Mouse (Mus musculus) heart, adult 2 months (tissue): Measurements from ENCODE around the gene Zfp629. TPM values are rescaled to one million over a fixed set of nuclear protein-coding genes. Genes with fewer than 3 reads are reported as not detected.

Source experiments
- DNase-seq, 2 experiments: peaks; one replicate each; pipeline ENCODE4 v3.0.0; 2021
- H3K27ac ChIP-seq: fragments of 200-600 bp; 2 replicates; pipeline ENCODE4 v1.8.1; 2022
- H3K27me3 ChIP-seq: fragments of 200-500 bp; 2 replicates; pipeline ENCODE4 v1.6.1; 2012; ENCODE audit warnings: mild to moderate bottlenecking, low read length, inconsistent platforms, mixed read lengths; ENCODE audit not compliant: control insufficient read depth, insufficient read depth
- H3K36me3 ChIP-seq: fragments of 200-500 bp; 2 replicates; pipeline ENCODE4 v1.6.1; 2012; ENCODE audit warnings: low read length, inconsistent platforms; ENCODE audit not compliant: control insufficient read depth, insufficient read depth
- H3K4me1 ChIP-seq: fragments of 200-500 bp; 2 replicates; pipeline ENCODE4 v1.6.1; 2011; ENCODE audit warnings: low read length; ENCODE audit not compliant: control insufficient read depth, insufficient read depth
- H3K4me3 ChIP-seq: fragments of 200-600 bp; 2 replicates; pipeline ENCODE4 v1.8.1; 2022
- H3K79me2 ChIP-seq: fragments of 200-500 bp; replicated peaks from 2 replicates; pipeline ENCODE4 v1.6.1; 2012; ENCODE audit warnings: mild to moderate bottlenecking, inconsistent platforms, low read length, moderate library complexity, mixed read lengths; ENCODE audit not compliant: control insufficient read depth, insufficient read depth
- H3K9ac ChIP-seq: fragments of 200-500 bp; 2 replicates; pipeline ENCODE4 v1.6.1; 2012; ENCODE audit warnings: low read depth, mild to moderate bottlenecking, control low read depth, inconsistent platforms, low read length, mixed read lengths
- CTCF ChIP-seq: fragments of 200-600 bp; IDR thresholded peaks from 2 replicates; pipeline ENCODE4 v1.8.1; 2022; ENCODE audit warnings: antibody characterized with exemption, mild to moderate bottlenecking, moderate library complexity
- EP300 ChIP-seq: fragments of 200-500 bp; IDR thresholded peaks from 2 replicates; pipeline ENCODE4 v1.6.1; 2011; ENCODE audit warnings: low read depth, low read length, control low read depth; ENCODE audit not compliant: insufficient read depth
- POLR2A ChIP-seq: fragments of 200-500 bp; IDR thresholded peaks from 2 replicates; pipeline ENCODE4 v1.6.1; 2011; ENCODE audit warnings: mild to moderate bottlenecking, low read depth, low read length, control low read depth; ENCODE audit not compliant: insufficient read depth
- WGBS: fragments of 180-500 bp; shearing (Covaris S2); methylation state at CpG from one replicate; pipeline ENCODE4 v1.1.7; 2018; 5-methylcytosine and 5-hydroxymethylcytosine counted together
- intact Hi-C: fragments of 180-260 bp; cut with DNase I; formaldehyde crosslinking; loops from one replicate; pipeline ENCODE4 v1.15.1; 2025
- polyA plus RNA-seq: library from polyadenylated mRNA; depleted of rRNA; stranded (reverse); fragments of >200 nt; gene quantifications from 2 replicates; pipeline ENCODE4 v1.2.3, GENCODE M21; 2012
- total RNA-seq, 2 experiments: library from RNA; stranded (reverse); gene quantifications; 2 replicates each; pipeline ENCODE4 v1.2.3; 2021

The Zfp629 gene
- total and polyA plus RNA-seq, 3 experiments, result 12.5 to 24.9 (median 17.7) TPM

GRCm38 (mm10) chr7:127602903-127603302 is 12.7 kb downstream of the Zfp629 start:
- no peaks in the 10 kb centered on the region for H3K36me3 ChIP-seq

GRCm38 (mm10) chr7:127601735-127602134 is 13.9 kb downstream of the Zfp629 start:
- no peaks in the 10 kb centered on the region for H3K36me3 ChIP-seq
- no peaks in the 10 kb centered on the region for H3K27me3 ChIP-seq
- no peak overlapping the region for H3K9ac ChIP-seq
- no peak overlapping the region for H3K4me3 ChIP-seq
- H3K4me1 ChIP-seq, result no peaks in the 10 kb centered on the region
- peak; percentile 9; the same call in 1 of the 2 replicates for TF ChIP-seq CTCF
- TF ChIP-seq EP300, result no peak
- H3K27ac ChIP-seq, result no peak overlapping the region
- H3K79me2 ChIP-seq, result no peaks in the 10 kb centered on the region
- WGBS, result 76% methylated on average over 4 of the region's 4 CpGs
- intact Hi-C loops, result loop anchor here (5.0 kb wide), 1 partner anchor 46 kb away; no protein-coding TSS in a partner anchor
- DNase-seq, result no peak

More at GRCm38 (mm10) chr7:127602903-127603302, 12.7 kb downstream of the Zfp629 start:
- Histone ChIP-seq H3K27me3 (no peaks in the 10 kb centered on the region), H3K4me3 (no peak overlapping the region), H3K4me1 (no peaks in the 10 kb centered on the region), H3K79me2 (no peaks in the 10 kb centered on the region), H3K9ac (no peak overlapping the region), H3K27ac (no peak overlapping the region)
- intact Hi-C loops, result loop anchor here (5.0 kb wide), 1 partner anchor 44 kb away; no protein-coding TSS in a partner anchor
- TF ChIP-seq CTCF (no peak), POLR2A (no peak), EP300 (no peak)
- 86% methylated on average over 2 of the region's 2 CpGs for WGBS
- no peak for DNase-seq

- intact Hi-C loops, result loop anchor here (5.0 kb wide), 1 partner anchor 47 kb away; no protein-coding TSS in a partner anchor
- Histone ChIP-seq H3K4me1 (no peaks in the 10 kb centered on the region), H3K27ac (no peak overlapping the region), H3K27me3 (no peaks in the 10 kb centered on the region), H3K36me3 (no peaks in the 10 kb centered on the region), H3K79me2 (no peaks in the 10 kb centered on the region), H3K9ac (no peak overlapping the region), H3K4me3 (no peak overlapping the region)
- no peak for DNase-seq
- no peak for TF ChIP-seq EP300
- TF ChIP-seq POLR2A, result no peak
- no peak for TF ChIP-seq CTCF
- WGBS, result 94% methylated on average over 7 of the region's 7 CpGs
Measured at GRCm38 (mm10) chr7:127600612-127601011, 15.0 kb downstream of the Zfp629 start.

- no peak for DNase-seq
- WGBS, result 96% methylated on average over 17 of the region's 17 CpGs
- H3K27ac ChIP-seq, result no peak overlapping the region
- no peak overlapping the region for H3K9ac ChIP-seq
- no peak overlapping the region for H3K4me3 ChIP-seq
- intact Hi-C loops, result no loop called here
- no peaks in the 10 kb centered on the region for H3K36me3 ChIP-seq
- TF ChIP-seq CTCF (no peak), EP300 (no peak), POLR2A (no peak)
- H3K79me2 ChIP-seq, result no peaks in the 10 kb centered on the region
- H3K27me3 ChIP-seq, result no peaks in the 10 kb centered on the region
- no peaks in the 10 kb centered on the region for H3K4me1 ChIP-seq
Measured at GRCm38 (mm10) chr7:127596747-127597146, 18.9 kb downstream of the Zfp629 start.

- Histone ChIP-seq H3K27ac (no peak overlapping the region), H3K4me1 (peaks cover 5% of the 10 kb centered on the region), H3K9ac (no peak overlapping the region), H3K27me3 (no peaks in the 10 kb centered on the region), H3K36me3 (no peaks in the 10 kb centered on the region), H3K79me2 (no peaks in the 10 kb centered on the region), H3K4me3 (no peak overlapping the region)
- 88% methylated on average over 14 of the region's 14 CpGs for WGBS
- no peak for DNase-seq
- intact Hi-C loops, result no loop called here
- TF ChIP-seq POLR2A (no peak), EP300 (no peak), CTCF (no peak)
Measured at GRCm38 (mm10) chr7:127592575-127592974, 23.0 kb downstream of the Zfp629 start.

GRCm38 (mm10) chr7:127591108-127591507 is 24.5 kb downstream of the Zfp629 start:
- Histone ChIP-seq H3K4me1 (peaks cover 8% of the 10 kb centered on the region), H3K79me2 (no peaks in the 10 kb centered on the region), H3K9ac (no peak overlapping the region), H3K27ac (no peak overlapping the region), H3K27me3 (no peaks in the 10 kb centered on the region), H3K4me3 (no peak overlapping the region), H3K36me3 (no peaks in the 10 kb centered on the region)
- 58% methylated on average over 10 of the region's 10 CpGs for WGBS
- TF ChIP-seq CTCF (no peak), POLR2A (no peak), EP300 (no peak)
- DNase-seq, result no peak
- intact Hi-C loops, result no loop called here
